Mouse (Mus musculus) megakaryocyte, embryonic 14.5 days (primary cell): ENCODE data around the gene Cdh20.

ENCODE experiments used
- FLI1 ChIP-seq: IDR thresholded peaks from 2 replicates; pipeline ENCODE4 v1.6.1; 2012; ENCODE audit warnings: low read length, inconsistent platforms, mixed read lengths
- GATA1 ChIP-seq: IDR thresholded peaks from 3 replicates; pipeline ENCODE4 v1.6.1; 2012; ENCODE audit warnings: mixed read lengths, low read length, inconsistent platforms, borderline replicate concordance

DNA sequence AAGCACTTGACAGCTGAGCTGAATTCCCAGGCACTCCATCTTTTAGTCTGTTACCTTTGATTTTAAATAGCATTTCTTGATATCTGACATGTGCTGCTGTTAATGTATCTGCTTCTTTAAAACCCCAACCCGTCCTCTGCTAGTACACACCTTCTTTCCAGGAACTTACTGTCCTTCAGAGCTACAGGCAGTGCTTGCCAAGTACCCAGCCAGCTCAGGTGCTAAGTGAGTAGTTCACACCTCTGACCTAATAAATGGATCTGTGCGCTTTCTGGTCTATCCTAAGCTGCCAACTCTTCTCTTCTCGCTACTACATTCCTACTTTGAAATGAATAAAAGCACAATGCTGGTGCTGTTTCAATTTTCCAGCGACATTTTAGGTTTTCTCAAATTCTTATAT, 28.8 kb downstream of the Cdh20 start:
- TF ChIP-seq GATA1 = no peak
- no peak for TF ChIP-seq FLI1
